Mouse (Mus musculus) brain, embryonic 14.5 days (tissue): ENCODE measurements around the gene Apoc2.

ENCODE experiments used
- CTCF ChIP-seq: fragments of 200-500 bp; IDR thresholded peaks from 2 replicates; pipeline ENCODE4 v1.5.1; 2012; ENCODE audit warnings: inconsistent platforms, mild to moderate bottlenecking, moderate library complexity, borderline replicate concordance; ENCODE audit not compliant: insufficient read depth, insufficient read length; ENCODE audit errors: extremely low read depth
- POLR2A ChIP-seq: fragments of 200-500 bp; IDR thresholded peaks from 2 replicates; pipeline ENCODE4 v1.6.1; 2012; ENCODE audit warnings: mild to moderate bottlenecking, inconsistent platforms, borderline replicate concordance; ENCODE audit not compliant: poor library complexity, insufficient read depth, insufficient read length, severe bottlenecking; ENCODE audit errors: extremely low read depth

DNA sequence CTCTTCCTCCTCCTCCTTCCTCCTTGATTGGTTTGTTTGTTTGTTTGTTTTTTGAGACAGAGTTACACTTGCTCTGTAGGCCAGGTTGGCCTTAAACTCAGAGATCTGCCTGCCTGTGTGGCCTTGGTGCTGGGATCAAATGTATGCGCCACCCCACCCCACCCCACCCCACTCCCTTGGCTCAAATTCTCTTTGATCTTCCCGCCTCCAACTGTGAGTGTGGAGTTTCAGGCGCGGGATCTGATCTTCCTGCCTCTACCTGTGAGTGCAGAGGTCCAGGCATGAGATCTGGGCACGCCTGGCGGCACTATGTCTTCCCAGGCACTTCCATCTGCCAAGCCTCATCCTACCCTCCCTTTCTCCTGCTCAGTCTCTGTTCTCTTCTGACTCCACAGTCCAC, 55.5 kb downstream of the Apoc2 start:
- TF ChIP-seq CTCF (no peak), POLR2A (no peak)
